Mouse (Mus musculus): ENCODE measurements around the gene Hist2h3b.
"Not testable (repeated sequence)": the region's sequence is repeated elsewhere in the genome, so short reads cannot be mapped to it uniquely, and the experiment has no call there.

Gene Hist2h3b

DNA sequence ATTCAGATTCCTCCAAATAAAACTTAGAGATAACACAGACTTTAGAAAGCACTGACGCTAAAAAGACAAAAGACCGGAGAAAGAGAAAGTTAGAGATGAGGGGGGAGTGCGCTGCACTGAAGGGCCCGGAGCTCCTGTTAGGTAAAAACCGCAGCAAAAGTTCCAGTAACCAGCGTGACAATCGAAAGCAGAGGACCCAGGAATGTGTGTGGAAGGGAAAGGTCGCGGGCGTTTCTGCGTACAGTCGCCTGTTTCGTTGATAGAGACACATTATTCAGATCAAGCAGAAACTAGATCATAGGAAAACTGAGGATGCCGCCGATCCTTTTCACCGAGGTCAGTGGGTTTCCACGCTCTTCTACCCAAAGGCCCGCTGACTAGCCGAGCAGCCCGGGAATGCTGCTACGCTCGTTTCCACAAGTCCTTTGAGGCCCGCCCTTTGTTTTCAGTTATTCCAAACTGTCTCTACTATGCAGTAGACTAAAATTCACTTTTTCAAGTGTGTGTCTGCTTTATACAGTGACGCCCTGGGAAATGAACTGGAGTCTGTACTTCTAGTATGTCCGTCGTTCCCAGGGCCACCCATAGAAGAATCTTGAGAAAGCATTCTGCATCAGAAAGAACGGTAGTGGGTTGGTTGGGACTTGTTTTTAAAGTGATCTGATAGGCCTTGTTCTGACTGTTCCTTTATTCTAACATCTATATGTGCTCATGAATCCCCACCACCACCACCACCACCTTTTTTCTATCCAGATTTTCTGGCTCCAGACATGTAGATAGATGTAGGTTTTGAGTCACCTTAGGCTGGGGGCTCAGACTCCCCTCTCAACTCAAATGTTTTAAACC lies 4.7 kb upstream of the Hist2h3b start:
- DNase-seq: peak; percentile 65

DNA sequence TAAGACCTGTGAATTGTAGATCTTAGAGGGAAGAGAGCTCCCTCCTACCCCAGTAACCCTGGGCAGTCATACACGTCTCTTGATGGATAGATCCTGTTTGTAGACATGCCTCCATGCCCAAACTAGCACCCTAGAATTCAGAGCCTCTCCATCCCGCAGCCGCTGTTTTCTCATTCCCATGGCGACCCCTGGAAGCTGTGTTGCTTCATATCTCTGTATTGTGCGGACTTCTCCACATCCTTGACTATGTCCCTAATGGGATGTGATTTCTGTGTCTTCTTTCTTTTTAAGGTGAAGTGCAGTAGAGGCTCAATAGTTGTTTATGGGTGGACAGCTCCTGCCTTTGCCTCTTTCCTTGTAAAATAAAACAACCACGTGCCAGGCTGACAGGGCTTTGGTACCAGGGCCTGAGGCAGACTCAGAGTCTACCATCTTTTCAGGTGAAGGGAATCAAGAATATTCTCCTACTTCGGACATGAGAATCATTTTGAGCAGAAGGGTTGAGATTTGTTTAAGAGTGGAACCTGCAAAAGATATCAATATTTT lies 4.0 kb upstream of the Hist2h3b start:
- no peak for DNase-seq

GRCm38 (mm10) chr3:96266132-96266710 lies 2.2 kb upstream of the Hist2h3b start:
- DNase-seq: no peak

DNA sequence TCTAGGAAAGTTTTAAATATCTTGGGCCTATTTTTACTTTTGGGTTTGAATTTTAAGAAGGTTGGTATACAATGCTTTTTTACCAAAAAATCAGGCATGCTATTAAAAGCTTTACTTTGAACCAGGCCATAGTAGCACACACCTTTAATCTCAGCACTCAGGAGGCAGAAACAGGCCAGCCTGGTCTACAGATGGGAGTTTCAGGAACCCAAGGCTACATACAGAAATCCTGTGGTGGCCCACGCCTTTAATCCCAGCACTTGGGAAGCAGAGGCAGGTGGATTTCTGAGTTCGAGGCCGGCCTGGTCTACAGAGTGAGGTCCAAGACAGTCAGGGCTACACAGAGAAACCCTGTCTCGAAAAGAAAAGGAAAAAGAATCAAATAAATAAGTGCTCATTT lies 913 bp upstream of the Hist2h3b start:
- no peak for DNase-seq

- peak; percentile 22 for DNase-seq
Measured at GRCm38 (mm10) chr3:96268776-96269378, 423 bp downstream of the Hist2h3b start.

GRCm38 (mm10) chr3:96269511-96270474 lies 1.3 kb downstream of the Hist2h3b start, which contains the start of gene Hist2h2bb:
TSS of gene Hist2h2bb (plus strand) at chr3:96269752.
- DNase-seq: peak; percentile 96

- DNase-seq: no peak
Measured at GRCm38 (mm10) chr3:96273591-96274465, 5.4 kb downstream of the Hist2h3b start.

DNA sequence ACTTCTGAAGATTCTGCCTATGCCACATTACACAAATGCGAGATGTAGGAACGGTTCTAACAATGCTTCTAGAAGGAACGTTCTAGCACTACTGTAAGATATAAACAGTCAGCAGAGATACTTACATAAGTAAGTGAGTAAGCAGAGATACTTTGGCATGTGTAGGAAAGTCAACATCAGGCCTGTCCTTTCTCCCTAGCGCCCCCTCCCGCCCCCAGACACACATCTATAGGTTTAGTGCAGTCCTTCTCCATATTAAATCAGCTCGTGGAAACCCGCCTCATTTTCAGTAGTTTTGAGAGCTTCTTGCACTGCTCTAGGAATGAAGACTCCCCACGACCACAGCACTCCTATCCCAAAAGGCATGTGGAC lies 9.0 kb downstream of the Hist2h3b start:
- DNase-seq: peak; percentile 15

- DNase-seq: peak; percentile 92
Measured at GRCm38 (mm10) chr3:96277800-96278624, 9.6 kb downstream of the Hist2h3b start.

DNA sequence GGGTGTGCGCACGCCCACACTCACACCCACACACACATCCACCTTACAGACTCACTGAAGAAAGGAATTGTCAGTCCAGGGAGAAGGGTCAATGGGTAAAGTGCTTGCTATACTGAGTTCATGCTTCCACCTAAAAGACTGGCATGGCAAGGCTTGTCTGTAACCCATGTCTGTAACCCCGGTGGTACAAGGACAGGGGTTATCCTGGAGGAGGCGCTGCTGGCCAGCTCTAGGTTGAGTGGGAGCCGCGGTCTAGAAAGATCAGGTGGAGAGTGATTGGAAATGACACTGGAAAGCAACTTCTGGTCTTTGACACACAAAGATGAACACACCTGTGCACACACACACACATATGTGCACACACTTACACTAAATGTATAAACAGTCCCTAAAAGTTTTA lies 12.2 kb downstream of the Hist2h3b start:
- DNase-seq: no peak

GRCm38 (mm10) chr3:96284457-96284856 lies 16.0 kb downstream of the Hist2h3b start:
- DNase-seq: peak; percentile 33

GRCm38 (mm10) chr3:96287334-96287733 lies 18.9 kb downstream of the Hist2h3b start:
- DNase-seq: not testable (repeated sequence)

DNA sequence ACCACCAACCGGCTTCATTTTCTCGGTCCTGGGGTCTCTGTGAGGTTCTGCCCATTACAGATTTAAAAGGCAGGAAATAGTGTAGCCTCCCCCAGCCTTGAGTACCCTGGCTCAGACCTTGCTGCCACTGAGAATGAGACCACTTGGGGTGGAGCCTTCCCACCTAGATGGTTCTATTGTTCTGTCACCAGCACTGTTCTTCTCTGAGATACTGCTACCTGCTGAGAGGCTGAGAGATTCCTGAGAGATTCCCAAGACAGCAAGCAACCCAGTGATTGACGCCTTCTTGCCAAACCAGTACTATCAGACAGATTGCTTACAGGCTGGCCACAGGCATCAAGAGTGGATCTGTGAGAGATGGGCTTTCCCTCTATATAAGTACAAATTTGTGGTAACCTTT lies 20.7 kb downstream of the Hist2h3b start:
- DNase-seq: no peak

GRCm38 (mm10) chr3:96290727-96291126 lies 22.3 kb downstream of the Hist2h3b start:
- DNase-seq: not testable (repeated sequence)

- no peak for DNase-seq
Measured at GRCm38 (mm10) chr3:96292641-96293040, 24.2 kb downstream of the Hist2h3b start.

- no peak for DNase-seq
Measured at GRCm38 (mm10) chr3:96293368-96293767, 24.9 kb downstream of the Hist2h3b start.

- DNase-seq: no peak
Measured at GRCm38 (mm10) chr3:96293787-96294186, 25.3 kb downstream of the Hist2h3b start, which contains the start of gene Fcgr1. TSS of gene Fcgr1 (minus strand) at chr3:96293969.

GRCm38 (mm10) chr3:96298360-96298759 lies 29.9 kb downstream of the Hist2h3b start:
- no peak for DNase-seq

GRCm38 (mm10) chr3:96299562-96299961 lies 31.1 kb downstream of the Hist2h3b start:
- no peak for DNase-seq
